Mouse (Mus musculus) stomach, postnatal 0 days (tissue): ENCODE data around the gene Elf2. TPM values are rescaled to one million over a fixed set of nuclear protein-coding genes. Genes with fewer than 3 reads are reported as not detected.

Experiments
- ATAC-seq: fragments of 200-750 bp; cut with Nextera tagmentation; 2 replicates; pipeline ENCODE4 v1.8.0; 2017; ENCODE audit not compliant: low FRiP score, low TSS enrichment
- DNase-seq: peaks from one replicate; pipeline ENCODE4 v3.0.0-alpha.2; 2016; ENCODE audit warnings: low spot score
- H3K27ac ChIP-seq: fragments of 300-500 bp; sonication (generic); replicated peaks from 2 replicates; pipeline ENCODE4 v1.5.1; 2014; ENCODE audit warnings: mild to moderate bottlenecking, control low read depth
- H3K27me3 ChIP-seq: fragments of 300-500 bp; sonication (generic); 2 replicates; pipeline ENCODE4 v1.6.1; 2014; ENCODE audit warnings: low read length; ENCODE audit not compliant: control insufficient read depth, insufficient read depth
- H3K36me3 ChIP-seq: fragments of 300-500 bp; sonication (generic); 2 replicates; pipeline ENCODE4 v1.6.1; 2014; ENCODE audit warnings: low read length, mixed read lengths; ENCODE audit not compliant: control insufficient read depth, insufficient read depth
- H3K4me1 ChIP-seq: fragments of 300-500 bp; sonication (generic); replicated peaks from 2 replicates; pipeline ENCODE4 v1.6.1; 2014; ENCODE audit warnings: antibody characterized with exemption; ENCODE audit not compliant: control insufficient read depth, insufficient read depth
- H3K4me2 ChIP-seq: fragments of 300-500 bp; sonication (generic); replicated peaks from 2 replicates; pipeline ENCODE4 v1.6.1; 2014; ENCODE audit warnings: low read depth, mild to moderate bottlenecking, control low read depth, moderate library complexity
- H3K4me3 ChIP-seq: fragments of 300-500 bp; sonication (generic); 2 replicates; pipeline ENCODE4 v1.5.1; 2014; ENCODE audit warnings: low read depth, low read length, control low read depth
- H3K9ac ChIP-seq: fragments of 300-500 bp; sonication (generic); 2 replicates; pipeline ENCODE4 v1.6.1; 2014; ENCODE audit warnings: mild to moderate bottlenecking, low read length, control low read depth, mixed read lengths
- H3K9me3 ChIP-seq: fragments of 300-500 bp; sonication (generic); 2 replicates; pipeline ENCODE4 v1.6.1; 2016; ENCODE audit warnings: low read length; ENCODE audit not compliant: control insufficient read depth
- CTCF ChIP-seq: IDR thresholded peaks from 2 replicates; pipeline ENCODE4 v1.5.1; 2016; ENCODE audit warnings: antibody characterized with exemption, low read depth, mild to moderate bottlenecking, moderate library complexity
- EP300 ChIP-seq: optimal IDR thresholded peaks from 2 replicates; pipeline ENCODE3; 2016; ENCODE audit warnings: antibody characterized with exemption
- WGBS: fragments of 180-500 bp; shearing (Covaris S2); extraction: QIAGEN DNeasy Blood & Tissue Kit; methylation state at CpG from one replicate; pipeline ENCODE4 v1.1.7; 2014; 5-methylcytosine and 5-hydroxymethylcytosine counted together
- polyA plus RNA-seq: library from polyadenylated mRNA; unstranded; fragments of >200 nt; fragmentation: Nextera tagmentation; extraction: Ambion mirVana; gene quantifications from 2 replicates; pipeline ENCODE4 v1.2.1, GENCODE M21; 2015

Elf2 gene
- polyA plus RNA-seq, 1 experiment from 2014 or later, result 36.3 TPM

DNA sequence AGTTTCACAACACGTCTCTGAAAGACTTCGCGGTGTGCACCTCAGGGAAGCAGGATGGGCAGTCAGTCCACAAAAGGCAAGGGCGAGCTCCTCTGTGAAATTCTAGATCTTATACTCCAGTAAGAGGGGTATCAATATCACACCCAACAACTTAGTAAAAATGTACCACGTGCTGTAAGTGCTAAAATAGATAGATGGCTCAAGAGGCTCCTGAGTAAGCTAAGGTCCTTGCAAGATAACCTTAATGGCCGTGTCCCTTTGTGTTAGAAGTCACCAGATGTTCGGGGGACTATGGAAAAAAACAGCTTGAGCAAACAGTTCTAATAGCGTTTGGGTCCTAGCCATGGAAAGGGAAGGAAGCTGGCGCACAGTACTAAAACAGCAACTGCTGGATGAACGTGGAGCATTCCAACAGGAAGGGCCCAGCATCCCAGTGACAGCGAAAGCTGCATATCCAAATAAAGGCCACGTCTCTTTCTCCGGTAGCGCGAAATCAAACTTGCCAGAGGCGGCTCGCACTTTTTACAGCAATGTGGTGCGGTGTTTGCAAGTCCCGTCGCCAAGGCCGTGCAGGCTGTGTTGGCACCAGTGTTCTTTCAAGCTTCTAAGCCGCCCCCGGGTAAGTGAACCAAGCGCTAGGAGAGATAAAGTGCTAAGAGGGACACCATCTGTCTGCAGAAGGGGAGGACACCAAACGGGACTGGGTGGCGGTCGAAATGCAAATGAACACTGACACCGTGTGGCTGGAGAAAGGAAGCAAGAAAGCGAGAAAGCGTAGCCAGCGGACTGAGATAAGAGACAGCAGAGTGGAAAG, 24.4 kb upstream of the Elf2 start:
- H3K4me2 ChIP-seq, result peak overlapping the region; percentile 83
- TF ChIP-seq EP300 (no peak), CTCF (peak; percentile 94)
- DNase-seq (peak; percentile 72), ATAC-seq (peak; percentile 69; the same call in 1 of the 2 replicates)
- peak overlapping the region; percentile 51 for H3K9ac ChIP-seq
- WGBS, result 7% methylated on average over 31 of the region's 31 CpGs
- H3K9me3 ChIP-seq, result no peaks in the 10 kb centered on the region
- H3K4me3 ChIP-seq, result peak overlapping the region; percentile 43
- 0 out of 2 replicates have a peak overlapping the region, but pooled peaks have one; percentile 49 for H3K27ac ChIP-seq
- no peaks in the 10 kb centered on the region for H3K36me3 ChIP-seq
- 0 out of 2 replicates have a peak, but pooled peaks cover 3% of the 10 kb centered on the region for H3K4me1 ChIP-seq
- no peaks in the 10 kb centered on the region for H3K27me3 ChIP-seq

GRCm38 (mm10) chr3:51361066-51361465, 20.6 kb upstream of the Elf2 start:
- no peak overlapping the region for H3K9ac ChIP-seq
- WGBS, result 32% methylated on average over 9 of the region's 9 CpGs
- no peak overlapping the region for H3K27ac ChIP-seq
- peaks cover 3% of the 10 kb centered on the region; the same call in 1 of the 2 replicates for H3K4me1 ChIP-seq
- DNase-seq (no peak), ATAC-seq (0 out of 2 replicates have a peak, but pooled peaks have one; percentile 19)
- no peaks in the 10 kb centered on the region for H3K36me3 ChIP-seq
- TF ChIP-seq EP300, result no peak
- TF ChIP-seq CTCF, result no peak
- H3K27me3 ChIP-seq, result no peaks in the 10 kb centered on the region
- H3K4me3 ChIP-seq, result no peak overlapping the region
- H3K4me2 ChIP-seq, result no peak overlapping the region
- H3K9me3 ChIP-seq, result no peaks in the 10 kb centered on the region

- H3K9ac ChIP-seq, result no peak overlapping the region
- WGBS, result 53% methylated on average over 14 of the region's 14 CpGs
- no peaks in the 10 kb centered on the region for H3K27me3 ChIP-seq
- peak overlapping the region; percentile 85 for H3K4me2 ChIP-seq
- H3K9me3 ChIP-seq, result no peaks in the 10 kb centered on the region
- H3K4me3 ChIP-seq, result 0 out of 2 replicates have a peak overlapping the region, but pooled peaks have one; percentile 61
- peaks cover 3% of the 10 kb centered on the region; the same call in 1 of the 2 replicates for H3K4me1 ChIP-seq
- DNase-seq, result no peak
- TF ChIP-seq CTCF (no peak), EP300 (no peak)
- no peaks in the 10 kb centered on the region for H3K36me3 ChIP-seq
- no peak overlapping the region for H3K27ac ChIP-seq
- no peak for ATAC-seq
Measured at GRCm38 (mm10) chr3:51359558-51360307, 19.3 kb upstream of the Elf2 start.

DNA sequence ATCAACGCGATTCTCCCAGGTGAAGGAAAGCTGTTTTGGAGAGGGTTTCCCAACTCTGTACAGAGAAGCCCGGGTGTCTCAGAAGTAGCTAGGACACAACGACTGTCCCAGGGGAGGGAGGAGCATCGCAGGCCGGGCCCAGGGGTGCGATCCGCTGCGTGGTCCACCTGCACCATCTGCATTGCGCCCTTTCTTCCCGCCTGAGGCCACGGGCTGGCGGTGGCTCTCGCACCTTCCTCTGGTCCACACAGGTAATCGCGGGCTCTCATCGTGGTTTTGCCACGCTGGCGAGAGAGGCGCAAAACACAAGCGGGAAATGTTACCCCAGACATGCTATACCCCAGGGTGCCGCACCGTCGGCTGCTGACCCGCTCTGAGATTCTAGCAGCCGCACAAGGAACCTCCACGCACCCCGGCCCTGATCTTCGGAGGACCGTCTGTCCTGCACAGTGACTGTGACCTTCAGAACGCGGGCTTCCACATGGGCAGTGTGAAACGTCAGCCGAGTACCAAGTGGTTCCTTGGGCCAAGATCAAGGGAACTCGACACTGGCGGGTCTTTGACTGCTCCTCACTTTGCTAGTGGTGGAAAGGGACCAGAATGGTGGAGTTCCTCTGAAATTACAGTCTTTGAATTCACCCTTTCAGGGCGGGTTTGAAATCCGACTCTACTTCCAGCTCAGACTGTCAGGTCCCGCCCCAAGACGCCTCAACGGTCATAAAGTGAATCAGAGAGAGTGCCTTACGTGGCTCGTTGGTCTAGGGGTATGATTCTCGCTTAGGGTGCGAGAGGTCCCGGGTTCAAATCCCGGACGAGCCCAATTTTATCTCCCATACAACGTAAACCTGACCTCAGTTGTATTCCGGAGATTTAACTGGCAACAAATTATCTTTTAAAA, 18.4 kb upstream of the Elf2 start:
- H3K4me2 ChIP-seq, result peak overlapping the region; percentile 85
- peak; percentile 74 for DNase-seq
- 2% methylated on average over 50 of the region's 50 CpGs for WGBS

DNA sequence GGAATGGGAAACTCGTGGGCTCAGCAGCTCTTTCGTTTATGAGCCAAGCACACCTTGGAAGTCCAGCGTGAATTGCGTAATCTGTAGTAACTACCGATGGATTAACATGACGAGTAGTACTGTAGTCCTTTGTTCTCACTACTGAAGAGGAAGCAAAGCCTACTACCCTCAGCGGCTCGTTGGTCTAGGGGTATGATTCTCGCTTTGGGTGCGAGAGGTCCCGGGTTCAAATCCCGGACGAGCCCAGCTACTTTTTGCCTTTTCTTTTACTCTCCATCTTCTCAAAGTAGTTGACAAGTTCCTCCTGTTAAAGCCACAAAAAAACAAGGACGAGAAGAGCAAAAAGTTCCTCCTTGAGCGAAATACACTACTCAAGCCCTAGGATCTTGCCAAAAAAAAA, 17.7 kb upstream of the Elf2 start:
- Histone ChIP-seq H3K27ac (no peak overlapping the region), H3K9ac (no peak overlapping the region)

More for the DNA sequence above, 18.4 kb upstream of the Elf2 start:
- peak; percentile 81 for ATAC-seq
- H3K4me1 ChIP-seq, result no peaks in the 10 kb centered on the region; the same call in 1 of the 2 replicates
- no peak for TF ChIP-seq CTCF
- TF ChIP-seq EP300, result no peak
- no peaks in the 10 kb centered on the region for H3K9me3 ChIP-seq
- peak overlapping the region; percentile 65 for H3K9ac ChIP-seq
- peak overlapping the region; percentile 69 for H3K27ac ChIP-seq
- no peaks in the 10 kb centered on the region for H3K27me3 ChIP-seq
- no peaks in the 10 kb centered on the region for H3K36me3 ChIP-seq
- H3K4me3 ChIP-seq, result peak overlapping the region; percentile 61

More for the DNA sequence above, 17.7 kb upstream of the Elf2 start:
- Histone ChIP-seq H3K27me3 (no peaks in the 10 kb centered on the region), H3K4me1 (no peaks in the 10 kb centered on the region; the same call in 1 of the 2 replicates), H3K4me3 (peak overlapping the region; percentile 61), H3K9me3 (no peaks in the 10 kb centered on the region), H3K4me2 (peak overlapping the region; percentile 85), H3K36me3 (no peaks in the 10 kb centered on the region)
- peak; percentile 71 for ATAC-seq
- no peak for TF ChIP-seq CTCF
- no peak for TF ChIP-seq EP300
- DNase-seq, result peak; percentile 72
- 4% methylated on average over 15 of the region's 15 CpGs for WGBS
